Mouse (Mus musculus): ENCODE measurements around the gene Duox2.

The Duox2 gene

GRCm38 (mm10) chr2:122237891-122238470, 60.3 kb downstream of the Duox2 start:
- DNase-seq (ENCODE audit: low spot score): no peak

GRCm38 (mm10) chr2:122236321-122236720, 61.9 kb downstream of the Duox2 start:
- DNase-seq (ENCODE audit: low spot score): no peak

- peak; percentile 36 for DNase-seq (ENCODE audit: low spot score)
Measured at GRCm38 (mm10) chr2:122235425-122235824, 62.8 kb downstream of the Duox2 start.

- peak; percentile 93 for DNase-seq (ENCODE audit: low spot score)
Measured at GRCm38 (mm10) chr2:122234611-122235288, 63.5 kb downstream of the Duox2 start, which contains the start of gene Sord. TSS of gene Sord (plus strand) at chr2:122234749.

- DNase-seq (ENCODE audit: low spot score): peak; percentile 59
Measured at GRCm38 (mm10) chr2:122233759-122234557, 64.3 kb downstream of the Duox2 start.

GRCm38 (mm10) chr2:122233341-122233740, 64.9 kb downstream of the Duox2 start:
- DNase-seq (ENCODE audit: low spot score): no peak

- no peak for DNase-seq (ENCODE audit: low spot score)
Measured at GRCm38 (mm10) chr2:122231616-122232015, 66.6 kb downstream of the Duox2 start.

GRCm38 (mm10) chr2:122230395-122230794, 67.9 kb downstream of the Duox2 start:
- DNase-seq (ENCODE audit: low spot score): no peak

Measured in yolk sac, embryonic 10.5 days (tissue).